Mouse (Mus musculus) E14TG2a.4 (cell line): ENCODE data around the gene Gnai2.

ENCODE experiments used
- H3K27me3 ChIP-seq: 2 replicates; pipeline ENCODE4 v1.6.1; 2014; ENCODE audit warnings: low read length, control low read depth; ENCODE audit not compliant: insufficient read depth
- H3K36me3 ChIP-seq: 2 replicates; pipeline ENCODE4 v1.6.1; 2014; ENCODE audit warnings: low read length, control low read depth; ENCODE audit not compliant: insufficient read depth
- H3K4me1 ChIP-seq: replicated peaks from 2 replicates; pipeline ENCODE4 v1.6.1; 2014; ENCODE audit warnings: low read depth, low read length, control low read depth
- H3K4me3 ChIP-seq: replicated peaks from 2 replicates; pipeline ENCODE4 v1.5.1; 2014; ENCODE audit warnings: mild to moderate bottlenecking, low read length
- H3K9me3 ChIP-seq: 2 replicates; pipeline ENCODE4 v1.6.1; 2014; ENCODE audit warnings: low read length, control low read depth
- CTCF ChIP-seq: conservative IDR thresholded peaks from 2 replicates; pipeline ENCODE4 v1.5.1; 2014; ENCODE audit warnings: low read length
- NANOG ChIP-seq: IDR thresholded peaks from 2 replicates; pipeline ENCODE4 v1.6.1; 2014; ENCODE audit warnings: borderline replicate concordance, low read length, mixed read lengths
- POU5F1 ChIP-seq: IDR thresholded peaks from 2 replicates; pipeline ENCODE4 v1.6.1; 2014; ENCODE audit warnings: low read length, borderline replicate concordance

The Gnai2 gene

DNA sequence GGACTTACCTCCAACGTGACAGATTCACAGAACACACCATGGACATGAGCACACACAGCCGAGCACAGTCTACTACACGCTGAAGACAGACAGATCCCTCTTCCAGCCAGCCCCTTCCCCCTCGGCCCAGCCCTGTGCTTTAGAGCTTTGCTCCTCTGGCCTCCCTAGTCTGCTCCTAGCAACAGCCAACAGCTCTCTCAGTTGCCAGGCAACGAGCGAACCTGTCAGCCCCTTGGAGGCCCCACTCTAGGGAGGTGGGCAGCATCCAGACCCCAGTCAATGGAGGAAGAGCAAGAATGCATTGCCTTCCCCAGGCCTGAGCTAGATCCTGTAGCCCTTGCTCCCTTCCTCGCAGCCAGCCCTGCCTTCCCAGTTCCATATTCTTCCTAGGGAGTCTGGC lies 1.9 kb upstream of the Gnai2 start:
- no peaks in the 10 kb centered on the region for H3K9me3 ChIP-seq
- peaks cover 9% of the 10 kb centered on the region for H3K36me3 ChIP-seq
- H3K4me3 ChIP-seq: no peak overlapping the region
- peaks cover 16% of the 10 kb centered on the region for H3K27me3 ChIP-seq
- no peak for TF ChIP-seq CTCF
- TF ChIP-seq POU5F1: no peak
- no peak for TF ChIP-seq NANOG
- peaks cover 67% of the 10 kb centered on the region for H3K4me1 ChIP-seq

DNA sequence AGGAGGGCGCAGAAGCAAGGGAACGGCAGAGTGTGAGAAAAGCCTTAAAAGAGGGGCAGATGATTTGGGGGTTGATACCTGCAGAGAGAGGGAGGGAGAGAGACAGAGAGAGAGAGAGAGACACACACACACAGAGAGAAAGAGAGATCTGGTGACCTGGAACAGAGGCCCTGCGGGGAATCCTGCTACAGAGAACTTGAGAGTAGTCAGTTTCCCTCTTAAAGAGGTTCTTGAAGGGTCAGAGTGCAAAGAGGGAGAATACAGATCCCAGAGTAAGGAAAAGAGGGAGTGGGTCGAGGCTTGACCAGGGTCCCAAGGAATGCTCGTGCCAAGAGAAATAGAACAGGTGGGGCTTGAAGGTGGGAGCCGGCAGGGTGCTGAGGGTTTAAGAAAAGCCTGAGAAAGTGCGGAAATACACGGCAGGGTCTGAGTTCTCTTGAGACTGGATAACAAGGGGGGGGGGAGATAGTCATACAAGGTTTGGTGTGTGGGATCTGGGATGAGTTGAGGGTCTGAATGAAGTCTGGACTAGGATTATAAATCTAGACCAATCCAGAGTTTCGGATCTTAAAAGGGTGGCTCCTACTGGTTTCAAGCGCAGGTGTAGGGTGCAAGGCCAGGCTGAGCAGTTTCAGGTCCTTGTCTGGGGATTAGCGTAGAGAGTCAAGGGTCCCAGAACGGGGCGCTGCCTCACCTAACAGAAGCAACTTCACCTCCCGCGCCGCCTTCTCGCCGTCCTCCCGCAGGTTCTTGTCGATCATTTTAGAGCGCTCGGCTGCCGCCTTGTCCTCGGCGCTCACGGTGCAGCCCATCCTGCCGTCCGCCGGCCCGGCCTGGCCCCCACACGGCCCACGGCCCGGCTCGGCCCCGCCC lies 525 bp downstream of the Gnai2 start:
- H3K4me3 ChIP-seq: peak overlapping the region; percentile 88
- peaks cover 15% of the 10 kb centered on the region for H3K36me3 ChIP-seq
- H3K27me3 ChIP-seq: peaks cover 24% of the 10 kb centered on the region
- no peaks in the 10 kb centered on the region for H3K9me3 ChIP-seq
- TF ChIP-seq CTCF: no peak
- TF ChIP-seq NANOG: no peak
- no peak for TF ChIP-seq POU5F1
- H3K4me1 ChIP-seq: peaks cover 66% of the 10 kb centered on the region

DNA sequence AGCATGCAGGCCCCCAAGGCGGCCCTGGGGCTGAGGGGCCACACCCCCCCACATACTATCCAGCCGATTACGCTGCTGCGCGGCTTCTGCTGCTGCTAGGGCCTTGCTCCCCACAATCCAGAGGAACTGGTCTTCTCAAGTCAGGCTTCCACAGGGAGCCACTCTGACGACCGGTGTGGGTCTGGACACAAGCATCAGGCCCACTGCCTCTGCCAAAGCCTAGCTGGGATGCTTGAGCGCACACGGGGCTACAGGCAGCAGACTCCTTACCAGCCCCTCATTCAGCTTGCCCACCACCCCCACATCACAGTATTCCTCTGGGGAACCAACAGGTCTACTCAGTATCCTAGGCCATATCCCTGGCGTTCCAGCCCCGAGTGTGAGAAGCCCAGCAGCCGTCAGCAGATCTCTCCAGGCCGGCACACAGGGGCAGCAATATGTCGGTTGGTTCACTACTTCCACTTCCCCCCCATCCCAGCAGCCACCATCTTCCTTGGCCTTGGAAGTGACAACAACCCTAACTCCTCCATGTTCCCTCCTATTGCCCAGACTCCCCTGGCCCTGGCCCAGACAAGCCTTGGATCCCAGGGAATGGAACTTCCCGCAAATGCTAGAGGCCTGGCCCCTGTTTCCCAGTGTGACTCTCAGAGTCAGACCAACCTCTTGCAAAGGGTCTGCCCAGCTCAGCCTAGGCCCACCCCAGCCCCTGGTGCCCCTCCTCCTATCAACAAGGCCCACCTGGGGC lies 1.3 kb downstream of the Gnai2 start:
- peaks cover 15% of the 10 kb centered on the region for H3K36me3 ChIP-seq
- no peak for TF ChIP-seq NANOG
- no peak for TF ChIP-seq POU5F1
- no peak for TF ChIP-seq CTCF
- H3K27me3 ChIP-seq: peaks cover 24% of the 10 kb centered on the region
- H3K9me3 ChIP-seq: no peaks in the 10 kb centered on the region
- peaks cover 74% of the 10 kb centered on the region for H3K4me1 ChIP-seq
- H3K4me3 ChIP-seq: peak overlapping the region; percentile 88

DNA sequence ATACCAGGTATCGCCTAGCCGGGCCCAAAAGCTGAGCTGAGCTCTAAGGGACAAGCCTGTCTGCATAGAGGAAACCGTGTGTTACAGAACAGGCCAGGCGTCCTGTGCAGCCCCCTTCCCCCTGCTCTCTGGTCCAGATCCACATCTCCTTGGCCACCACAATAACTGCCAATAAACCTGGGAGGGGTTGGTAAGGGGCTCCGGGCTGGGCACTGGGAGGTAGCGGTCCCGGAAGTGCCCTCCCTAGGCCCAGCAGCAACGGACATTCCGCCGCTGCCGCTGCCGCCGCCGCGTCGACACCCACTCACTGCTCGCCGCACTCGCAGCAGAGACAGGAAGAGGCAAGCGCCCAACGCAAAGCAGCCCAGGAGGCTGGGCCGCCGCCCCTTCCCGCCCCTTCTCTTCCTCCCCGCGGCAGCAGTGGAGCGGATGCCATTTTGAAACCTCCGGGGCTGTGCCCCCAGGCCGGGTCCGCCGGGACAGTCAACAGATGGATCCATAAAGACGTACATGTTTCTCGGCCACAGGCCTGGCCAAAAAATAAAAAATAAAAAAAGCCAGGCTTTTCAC lies 2.0 kb downstream of the Gnai2 start:
- Histone ChIP-seq H3K4me3 (peak overlapping the region; percentile 88), H3K9me3 (no peaks in the 10 kb centered on the region), H3K27me3 (peaks cover 24% of the 10 kb centered on the region), H3K4me1 (peaks cover 81% of the 10 kb centered on the region), H3K36me3 (peaks cover 15% of the 10 kb centered on the region)
- TF ChIP-seq POU5F1 (no peak), CTCF (no peak), NANOG (no peak)

DNA sequence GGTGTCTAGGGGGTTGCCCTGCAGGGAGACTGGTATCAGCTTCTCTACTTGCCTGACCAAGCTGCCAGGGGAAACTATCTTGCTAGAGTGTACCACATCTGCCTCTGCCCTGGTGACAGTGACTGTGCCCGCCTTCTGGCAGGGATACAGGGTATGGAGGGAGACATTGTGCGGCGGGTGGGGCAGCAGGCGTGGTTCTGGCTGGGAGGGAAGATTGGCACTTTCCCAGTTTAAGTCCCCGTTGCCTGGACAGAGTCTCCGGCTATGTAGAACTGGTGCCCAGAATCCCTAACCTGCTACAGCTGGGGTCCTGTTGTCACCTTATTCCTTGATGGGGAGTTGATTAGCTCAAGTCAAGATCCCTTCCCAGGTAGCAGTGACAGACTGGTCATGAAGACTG lies 2.7 kb downstream of the Gnai2 start:
- Histone ChIP-seq H3K9me3 (no peaks in the 10 kb centered on the region), H3K36me3 (peaks cover 19% of the 10 kb centered on the region), H3K4me3 (peak overlapping the region; percentile 88), H3K4me1 (peaks cover 88% of the 10 kb centered on the region), H3K27me3 (peaks cover 24% of the 10 kb centered on the region)
- no peak for TF ChIP-seq POU5F1
- no peak for TF ChIP-seq NANOG
- no peak for TF ChIP-seq CTCF

DNA sequence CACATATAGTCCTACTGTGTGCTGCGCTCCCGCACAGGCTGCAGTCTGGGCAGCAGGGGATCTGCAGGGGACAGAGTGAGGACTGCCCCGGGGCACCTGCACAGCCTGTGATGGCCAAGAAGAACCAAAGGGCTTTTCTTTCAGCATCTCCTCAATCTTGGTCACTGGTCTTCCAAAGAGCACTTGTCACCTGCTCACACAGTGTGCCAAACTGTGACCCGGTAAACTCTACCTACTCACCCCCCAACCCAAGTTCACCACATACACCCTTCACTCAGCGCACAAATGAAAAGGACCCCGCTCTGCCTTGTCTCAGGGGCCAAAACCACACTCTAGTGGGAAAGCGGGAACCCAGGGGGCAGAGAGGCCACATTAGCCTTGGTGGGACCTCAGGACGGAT lies 3.3 kb downstream of the Gnai2 start:
- Histone ChIP-seq H3K4me1 (peaks cover 88% of the 10 kb centered on the region), H3K27me3 (peaks cover 24% of the 10 kb centered on the region), H3K36me3 (peaks cover 19% of the 10 kb centered on the region), H3K9me3 (no peaks in the 10 kb centered on the region), H3K4me3 (peak overlapping the region; percentile 88)
- TF ChIP-seq CTCF (no peak), NANOG (no peak), POU5F1 (no peak)

DNA sequence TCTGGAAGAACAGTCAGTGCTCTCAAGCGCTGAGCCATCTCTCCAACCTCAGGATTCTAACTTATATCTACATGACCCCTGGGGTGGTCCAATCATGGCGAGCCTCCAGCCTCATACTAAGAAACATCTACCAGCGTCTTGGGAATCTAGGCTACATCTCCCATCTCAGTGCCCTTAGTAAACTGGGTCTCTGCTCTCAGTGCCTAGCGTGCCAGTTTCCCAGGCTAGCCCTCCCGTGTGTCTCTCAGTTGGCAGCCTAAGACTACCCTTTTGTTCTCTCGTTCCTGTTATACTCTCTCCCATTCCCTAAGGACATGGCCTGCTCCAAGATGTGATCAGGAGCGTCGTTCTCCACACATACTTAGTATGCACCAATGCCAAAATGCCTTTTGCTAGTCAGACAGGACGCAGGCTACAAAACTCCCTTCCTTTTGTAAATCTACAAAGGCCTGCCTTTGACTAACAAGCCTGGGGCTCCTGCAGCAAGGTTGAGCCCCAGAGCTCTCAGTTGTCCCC lies 3.8 kb downstream of the Gnai2 start:
- Histone ChIP-seq H3K27me3 (peaks cover 24% of the 10 kb centered on the region), H3K36me3 (peaks cover 19% of the 10 kb centered on the region), H3K4me1 (peaks cover 88% of the 10 kb centered on the region), H3K4me3 (peak overlapping the region; percentile 88), H3K9me3 (no peaks in the 10 kb centered on the region)
- TF ChIP-seq POU5F1 (no peak), NANOG (no peak), CTCF (no peak)

DNA sequence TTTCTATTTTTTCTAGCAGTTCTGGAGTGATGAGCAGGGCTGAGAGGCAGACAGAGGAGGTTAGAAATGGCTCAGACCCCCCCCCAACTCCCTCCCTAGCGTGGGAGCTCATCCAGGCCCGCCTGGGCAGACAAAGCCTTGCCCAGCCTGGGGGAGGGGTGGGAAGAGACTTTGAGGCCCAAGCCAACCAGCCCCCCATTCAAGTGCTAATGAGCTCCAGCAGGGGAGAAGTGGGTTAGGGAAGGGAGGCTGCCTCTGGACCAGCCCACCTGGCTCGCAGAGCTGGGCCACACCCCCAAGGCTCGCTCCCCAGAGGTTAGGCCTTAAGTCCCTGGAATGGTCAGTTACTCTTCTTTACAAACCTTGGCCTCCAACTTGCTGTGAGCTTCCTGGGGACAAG lies 4.6 kb downstream of the Gnai2 start:
- H3K4me1 ChIP-seq: peaks cover 88% of the 10 kb centered on the region

More for the DNA sequence above, 4.6 kb downstream of the Gnai2 start:
- Histone ChIP-seq H3K36me3 (peaks cover 19% of the 10 kb centered on the region), H3K4me3 (peak overlapping the region; percentile 88), H3K9me3 (no peaks in the 10 kb centered on the region), H3K27me3 (peaks cover 24% of the 10 kb centered on the region)
- peak; percentile 36; the same call in 1 of the 2 replicates for TF ChIP-seq POU5F1
- TF ChIP-seq CTCF: no peak
